Mouse (Mus musculus) embryo, embryonic 10 days (tissue): ENCODE measurements at regions not wholly inside any gene's neighbourhood (a gene's known extent, or its start where the extent isn't known, plus 50 kb on each side); places are given as distances from the start of the nearest gene placed in this dataset.

Experiments used
- DNase-seq: peaks from one replicate; pipeline ENCODE4 v3.0.0-alpha.2; 2015; ENCODE audit warnings: low spot score

- DNase-seq = no peak
Measured at GRCm38 (mm10) chr6:50713297-50713696, 59.1 kb upstream of the Npvf start.

- DNase-seq = no peak
Measured at GRCm38 (mm10) chr6:50718631-50719030, 64.4 kb upstream of the Npvf start.

- DNase-seq = no peak
Measured at GRCm38 (mm10) chr6:50720346-50720745, 66.1 kb upstream of the Npvf start.

- DNase-seq = no peak
Measured at GRCm38 (mm10) chr6:50725640-50726039, 71.4 kb upstream of the Npvf start.

- no peak for DNase-seq
Measured at GRCm38 (mm10) chr6:50726166-50726591, 71.9 kb upstream of the Npvf start.

GRCm38 (mm10) chr6:50730744-50731718 lies 76.8 kb upstream of the Npvf start:
- DNase-seq = no peak

GRCm38 (mm10) chr6:50734701-50735100 lies 80.5 kb upstream of the Npvf start:
- no peak for DNase-seq

- DNase-seq = no peak
Measured at GRCm38 (mm10) chr6:50735825-50736224, 81.6 kb upstream of the Npvf start.

- no peak for DNase-seq
Measured at GRCm38 (mm10) chr6:50742009-50742408, 87.8 kb upstream of the Npvf start.

GRCm38 (mm10) chr6:50744462-50745166 lies 90.4 kb upstream of the Npvf start:
- no peak for DNase-seq

GRCm38 (mm10) chr6:50753151-50753550 lies 98.9 kb upstream of the Npvf start:
- no peak for DNase-seq

- DNase-seq = no peak
Measured at GRCm38 (mm10) chr6:50754786-50755185, 100.5 kb upstream of the Npvf start.

GRCm38 (mm10) chr6:50760367-50760766 lies 106.1 kb upstream of the Npvf start:
- DNase-seq = no peak

- peak; percentile 35 for DNase-seq
Measured at GRCm38 (mm10) chr6:50763121-50763520, 108.9 kb upstream of the Npvf start.

GRCm38 (mm10) chr6:50766442-50766915 lies 112.2 kb upstream of the Npvf start:
- DNase-seq = no peak

GRCm38 (mm10) chr6:50767126-50767525 lies 112.9 kb upstream of the Npvf start:
- no peak for DNase-seq

- no peak for DNase-seq
Measured at GRCm38 (mm10) chr6:50767827-50768226, 113.6 kb upstream of the Npvf start.

GRCm38 (mm10) chr6:50769101-50769500 lies 114.9 kb upstream of the Npvf start:
- no peak for DNase-seq

GRCm38 (mm10) chr6:50770481-50770880 lies 116.2 kb upstream of the Npvf start:
- no peak for DNase-seq

GRCm38 (mm10) chr6:50775637-50776036 lies 121.4 kb upstream of the Npvf start:
- no peak for DNase-seq

GRCm38 (mm10) chr6:50776236-50776832 lies 122.1 kb upstream of the Npvf start:
- no peak for DNase-seq

GRCm38 (mm10) chr6:50776931-50777495 lies 122.8 kb upstream of the Npvf start:
- DNase-seq = peak; percentile 71
